Mouse (Mus musculus): ENCODE measurements around the gene Acot13. TPM values are rescaled to one million over a fixed set of nuclear protein-coding genes. Genes with fewer than 3 reads are reported as not detected.
A peak's percentile ranks its signal among the peaks of the same experiment; 100 is the strongest.

Acot13 gene
- total RNA-seq, 2 experiments from 2014 or later, result 50.9 to 57.6 TPM

DNA sequence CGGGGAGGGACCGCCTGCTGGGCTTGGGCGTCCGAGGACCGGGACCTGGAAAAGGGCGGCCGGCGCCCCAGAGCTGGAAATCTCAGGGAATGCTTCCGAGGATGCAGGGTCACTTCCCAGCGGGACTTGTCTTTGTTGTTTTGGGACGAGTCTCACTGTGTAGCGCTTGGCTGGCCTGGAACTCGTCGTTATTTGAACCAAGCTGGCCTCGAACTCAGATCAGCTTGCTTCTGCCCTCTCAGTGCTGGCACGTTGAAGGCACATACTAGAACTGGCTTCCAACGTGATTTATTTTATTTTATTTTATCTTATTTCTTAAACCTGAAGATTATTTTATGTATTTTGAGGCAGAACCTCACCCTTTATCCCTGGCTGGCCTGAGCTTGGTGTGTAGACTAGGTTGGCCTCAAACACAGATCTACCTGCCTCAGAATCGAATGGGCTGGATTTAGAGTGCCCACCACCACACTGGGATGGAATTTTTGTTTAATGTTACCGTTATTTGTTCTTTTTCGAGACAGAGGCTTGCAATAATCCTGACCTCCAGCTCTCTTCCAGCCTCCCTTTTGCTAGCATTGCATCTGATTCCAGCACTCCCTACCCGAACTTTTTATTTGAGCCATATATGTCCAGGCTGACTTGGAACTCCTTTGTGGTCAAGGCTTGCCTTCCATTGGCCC, 931 bp upstream of the Acot13 start:
- no peak for DNase-seq (ENCODE audit: low spot score in 2 of 2)

DNA sequence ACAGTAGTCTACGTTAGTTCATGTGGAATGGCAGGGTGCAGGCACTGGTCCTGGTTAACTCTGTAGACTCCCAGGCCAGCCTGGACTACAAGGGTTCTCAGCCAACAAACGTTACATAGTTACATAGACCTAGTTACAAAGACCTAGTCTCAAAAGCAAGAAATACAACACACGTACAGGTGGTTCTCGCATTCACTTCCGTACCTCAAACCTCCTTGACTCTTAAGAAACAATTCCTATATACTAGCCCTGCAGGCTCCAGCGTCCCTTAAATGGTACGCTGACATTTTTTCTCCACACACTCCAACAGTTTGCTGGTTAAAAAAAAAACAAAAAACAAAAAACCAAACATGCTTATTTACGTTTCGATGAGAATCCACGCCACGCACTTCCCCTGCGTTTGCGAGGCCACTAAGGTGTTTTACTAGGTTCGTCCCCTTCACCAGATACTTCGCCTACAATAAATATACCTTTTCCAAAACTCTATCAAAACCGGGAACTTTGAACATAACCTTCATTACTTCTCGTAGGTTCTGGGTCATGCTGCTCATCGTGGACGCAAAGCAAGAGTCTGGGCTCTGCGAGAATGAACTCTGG, 486 bp downstream of the Acot13 start:
- no peak for DNase-seq (ENCODE audit: low spot score in 2 of 2)

DNA sequence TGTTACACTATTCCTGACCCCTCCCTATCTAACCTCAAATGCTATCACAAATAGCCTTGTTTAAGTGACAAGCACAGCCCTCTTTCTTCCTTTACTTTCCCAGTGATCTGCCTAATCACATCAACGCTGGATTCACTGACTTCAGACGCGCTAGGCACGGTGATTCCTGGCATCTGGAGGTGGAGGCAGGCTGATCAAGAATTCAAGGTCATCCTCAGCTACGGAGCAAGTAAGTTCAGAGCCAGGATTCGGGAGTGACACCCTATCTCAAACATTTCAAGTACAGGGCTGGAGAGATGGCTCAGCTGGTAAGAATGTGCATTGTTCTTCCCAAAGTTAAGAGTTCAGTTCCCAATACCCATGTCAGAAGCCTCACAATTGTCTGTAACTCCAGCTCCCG, 5.2 kb downstream of the Acot13 start:
- DNase-seq (ENCODE audit: low spot score in 2 of 2), result no peak

DNA sequence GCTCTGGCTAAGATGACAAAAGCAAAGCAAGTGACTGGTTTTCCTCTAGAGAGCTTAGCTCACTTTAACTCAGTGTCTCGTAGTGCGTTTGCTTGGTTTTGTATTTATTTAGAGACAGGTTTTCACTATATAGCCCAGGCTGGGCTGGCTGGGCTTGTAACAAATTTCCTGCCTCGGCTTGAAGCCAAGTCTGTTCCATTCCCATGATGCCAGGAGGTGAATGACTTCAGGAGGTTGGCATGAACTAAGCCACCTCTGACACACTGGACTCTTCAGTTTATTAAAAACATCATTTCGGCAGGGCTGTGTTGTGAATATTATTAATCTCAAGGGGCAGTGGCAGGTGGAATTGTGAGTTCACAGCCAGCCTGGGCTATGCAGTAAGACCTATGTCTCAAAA, 5.8 kb downstream of the Acot13 start:
- DNase-seq (ENCODE audit: low spot score in 2 of 2), result no peak

DNA sequence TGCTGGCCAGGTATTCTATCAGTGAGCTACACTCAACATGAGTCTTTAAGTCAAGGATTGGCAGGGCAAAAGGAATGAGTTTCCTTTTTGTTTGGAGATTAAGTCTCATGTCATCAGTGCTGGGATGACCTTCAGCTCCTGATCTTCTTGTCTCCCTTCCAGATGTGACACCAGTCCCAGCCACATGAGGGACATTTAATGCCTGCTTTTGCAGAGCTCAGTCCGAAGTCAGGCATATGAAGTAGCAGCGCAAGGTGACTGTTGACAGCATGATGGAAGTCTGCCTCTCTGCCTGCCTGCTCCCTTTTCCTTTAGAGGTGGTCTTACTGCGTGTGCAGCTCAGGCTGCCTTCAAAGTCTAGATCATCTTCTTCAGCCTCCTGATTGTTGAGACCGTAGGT, 6.7 kb downstream of the Acot13 start:
- DNase-seq (ENCODE audit: low spot score in 2 of 2), result no peak

DNA sequence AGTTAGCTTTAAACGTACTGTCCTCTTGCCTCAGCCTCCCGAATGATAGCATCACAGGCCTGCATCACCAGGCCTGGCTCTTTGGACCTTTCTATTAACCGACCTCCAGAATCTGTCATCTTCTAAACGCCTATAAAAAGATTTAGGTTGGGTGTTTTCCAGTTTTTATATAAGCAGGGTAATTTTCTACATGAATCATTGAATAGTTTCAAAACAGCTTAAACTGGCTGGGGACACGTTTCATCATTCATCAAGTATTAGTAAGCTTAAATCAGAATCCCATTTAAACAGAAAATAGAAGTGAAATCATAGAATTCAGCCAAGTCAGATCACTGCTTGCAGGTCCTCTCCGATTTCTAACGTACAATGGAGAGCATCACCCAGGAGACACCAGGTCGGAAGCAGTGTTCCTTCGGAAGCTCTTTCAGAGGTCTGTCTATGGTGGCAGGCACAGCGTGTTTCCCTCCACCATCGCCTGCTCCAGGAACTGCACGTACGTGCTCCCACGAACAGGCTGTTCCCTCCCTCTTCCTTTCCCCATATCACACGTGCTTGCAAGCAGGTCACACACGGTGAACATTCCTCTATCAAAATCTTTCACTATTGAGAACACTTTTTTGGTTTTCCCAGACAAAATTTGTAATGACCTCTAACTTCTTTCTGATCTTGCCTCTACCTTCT, 8.5 kb downstream of the Acot13 start:
- no peak for DNase-seq (ENCODE audit: low spot score in 2 of 2)

DNA sequence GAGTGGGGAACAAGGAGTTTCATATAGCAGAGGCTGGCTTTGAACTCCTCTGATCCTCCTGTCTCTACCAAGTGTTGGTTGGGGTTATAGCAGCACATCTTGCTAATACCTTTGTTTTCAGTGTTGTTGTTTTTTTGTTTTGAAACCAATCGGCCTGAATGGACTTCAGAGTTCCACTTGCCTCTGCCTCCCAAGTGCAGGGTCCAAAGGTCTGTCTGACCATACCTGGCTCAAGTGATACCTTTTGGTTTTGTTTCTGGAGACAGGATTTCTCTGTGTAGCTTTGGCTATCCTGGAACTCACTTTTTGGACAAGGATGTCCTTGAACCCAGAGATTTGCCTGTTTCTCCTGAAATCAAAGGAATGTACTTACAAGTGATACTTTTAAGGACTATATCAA, 11.4 kb downstream of the Acot13 start:
- DNase-seq (ENCODE audit: low spot score in 2 of 2), result no peak

DNA sequence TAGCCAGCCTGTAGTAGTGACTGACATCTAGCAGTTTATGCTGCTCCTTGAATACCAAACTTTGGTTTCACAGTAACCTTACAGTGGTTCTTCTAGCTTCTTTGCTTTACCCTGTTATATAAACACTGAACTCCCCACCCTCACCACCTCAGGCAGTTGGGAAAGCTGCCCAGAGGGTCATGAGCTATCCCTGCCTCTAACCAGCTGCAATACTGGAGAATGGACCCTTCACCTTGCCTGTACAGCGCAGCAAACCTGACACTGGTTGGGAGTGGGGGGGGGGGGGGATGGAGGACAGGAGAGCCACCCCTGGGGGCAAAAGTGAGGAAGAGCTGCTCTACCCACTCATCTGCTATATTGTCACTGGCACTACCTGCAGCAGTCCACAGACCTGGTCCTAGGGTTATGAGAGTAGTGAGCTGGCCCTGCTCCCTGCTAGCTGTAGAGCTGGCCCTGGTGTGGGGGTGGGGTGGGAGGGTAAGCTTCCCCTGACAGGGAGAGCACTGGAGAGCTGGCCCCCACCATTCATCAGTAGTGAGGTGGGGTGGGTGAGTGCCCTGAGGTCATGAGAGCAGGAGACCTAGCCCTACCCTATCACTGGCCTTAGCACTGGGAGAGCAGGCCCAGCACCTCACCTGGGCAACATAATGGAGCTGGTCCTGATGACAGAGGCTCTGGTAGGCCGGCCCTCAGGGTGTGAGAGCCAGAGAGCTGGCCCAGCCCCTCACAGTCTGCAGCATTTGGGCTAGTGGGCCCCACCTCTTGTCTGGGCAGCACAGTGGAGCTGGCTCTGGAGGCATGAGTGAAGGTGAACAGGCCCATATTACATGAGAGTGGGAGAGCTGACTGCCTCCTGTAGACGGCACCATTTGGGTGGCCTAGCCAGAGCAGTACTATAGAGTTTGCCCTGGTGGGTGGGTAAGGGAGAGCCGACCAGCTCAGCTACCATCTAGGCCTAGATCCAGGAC, 14.9 kb downstream of the Acot13 start:
- peak in 1 of 2 experiments; percentile 11 for DNase-seq (ENCODE audit: low spot score in 2 of 2)

DNA sequence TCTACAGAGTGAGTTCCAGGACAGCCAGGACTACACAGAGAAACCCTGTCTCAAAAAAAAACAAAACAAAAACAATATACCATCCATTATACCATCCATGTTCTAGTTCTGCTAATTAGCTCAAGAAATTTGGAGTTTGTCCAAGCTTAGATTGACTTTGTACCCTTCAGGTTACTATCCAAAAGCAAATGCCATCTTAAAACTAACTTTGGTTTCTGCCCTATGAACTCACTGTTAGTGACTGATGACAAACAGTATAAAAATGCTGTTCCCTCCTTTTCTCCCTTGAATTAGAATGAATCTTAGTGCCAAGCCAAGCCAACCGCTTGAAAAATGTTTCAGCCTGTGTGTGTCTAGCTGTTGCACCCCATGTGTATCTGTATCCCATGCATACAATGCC, 16.7 kb downstream of the Acot13 start:
- no peak for DNase-seq (ENCODE audit: low spot score in 2 of 2)

DNA sequence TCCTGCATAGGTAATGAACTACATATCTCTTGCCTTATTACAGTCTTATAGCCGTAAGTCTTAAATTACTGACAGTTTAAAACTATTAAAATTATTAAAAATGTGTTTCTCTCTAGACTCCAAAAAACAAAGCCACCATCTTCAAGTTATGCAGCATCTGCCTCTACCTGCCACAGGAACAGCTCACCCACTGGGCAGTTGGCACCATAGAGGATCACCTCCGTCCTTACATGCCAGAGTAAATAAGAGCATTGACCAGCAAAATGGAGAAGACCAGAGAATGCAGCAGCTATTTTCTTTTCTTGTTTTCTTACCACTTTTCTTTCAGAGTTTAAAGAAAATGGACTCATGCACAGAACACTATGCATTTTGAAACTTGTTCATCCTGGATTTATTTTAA, 18.8 kb downstream of the Acot13 start:
- DNase-seq (ENCODE audit: low spot score in 2 of 2), result no peak

DNA sequence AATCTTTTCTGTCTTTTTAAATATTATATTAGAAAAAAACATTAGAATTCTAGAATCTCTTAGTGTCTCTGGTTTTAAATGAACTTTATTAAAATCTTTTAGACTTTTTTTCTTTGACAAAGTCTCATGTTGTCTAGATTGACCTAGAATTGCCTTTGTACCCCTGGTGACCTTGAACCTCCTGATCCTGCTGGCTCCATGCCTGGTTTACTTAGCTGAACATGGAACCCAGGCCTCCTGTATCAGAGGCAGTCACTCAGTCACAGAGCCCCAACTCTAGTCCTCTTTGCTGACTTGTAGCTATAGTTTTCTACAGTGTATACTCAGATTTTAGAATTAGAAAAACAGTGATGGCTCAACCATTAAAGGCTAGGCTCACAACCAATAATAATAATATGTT, 25.3 kb downstream of the Acot13 start:
- no peak for DNase-seq (ENCODE audit: low spot score in 2 of 2)

DNA sequence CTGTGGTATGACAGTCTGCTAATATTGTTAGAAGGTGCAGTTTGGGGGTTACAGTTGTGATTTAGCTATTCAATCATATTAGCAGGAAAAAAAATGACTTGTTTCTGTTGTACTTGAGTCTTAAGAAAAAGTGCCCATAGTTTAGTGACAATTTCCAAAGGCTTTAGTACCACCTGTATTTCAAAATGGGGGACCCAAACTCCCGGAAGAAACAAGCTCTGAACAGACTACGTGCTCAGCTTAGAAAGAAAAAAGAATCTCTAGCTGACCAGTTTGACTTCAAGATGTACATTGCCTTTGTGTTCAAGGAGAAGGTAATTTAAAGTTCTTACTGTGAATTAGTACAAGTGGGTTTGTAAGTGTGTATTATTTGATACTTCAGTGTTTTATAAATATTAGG, 28.1 kb downstream of the Acot13 start:
- DNase-seq (ENCODE audit: low spot score in 2 of 2), result no peak

DNA sequence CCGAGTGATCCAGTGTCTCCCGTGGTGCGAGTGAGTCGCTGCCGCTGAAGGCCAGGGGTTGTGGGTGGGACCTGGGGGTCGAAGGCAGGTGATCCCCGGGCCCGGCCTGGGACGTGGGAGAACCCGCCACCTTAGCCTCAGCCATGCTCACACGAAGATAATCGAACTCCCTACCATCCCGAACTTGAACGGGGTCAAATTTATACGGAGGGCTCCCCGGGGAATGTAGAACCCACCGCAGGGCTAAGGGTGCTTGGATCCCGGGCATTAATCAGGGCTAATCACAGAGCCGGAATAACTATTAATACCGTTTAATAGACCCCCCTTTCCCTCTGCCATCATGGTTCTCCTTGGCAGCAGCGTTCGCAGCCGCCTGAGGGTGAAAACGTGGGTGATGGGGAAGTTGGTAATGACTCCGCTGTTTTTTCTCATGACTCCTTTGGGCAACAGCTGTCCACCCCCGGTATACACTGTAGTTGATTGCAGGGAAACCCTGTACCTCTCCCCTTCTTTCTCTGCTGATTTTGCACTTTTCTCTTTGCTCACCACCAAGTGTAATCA, 29.1 kb downstream of the Acot13 start:
- peak in 1 of 2 experiments; percentile 17 for DNase-seq (ENCODE audit: low spot score in 2 of 2)

DNA sequence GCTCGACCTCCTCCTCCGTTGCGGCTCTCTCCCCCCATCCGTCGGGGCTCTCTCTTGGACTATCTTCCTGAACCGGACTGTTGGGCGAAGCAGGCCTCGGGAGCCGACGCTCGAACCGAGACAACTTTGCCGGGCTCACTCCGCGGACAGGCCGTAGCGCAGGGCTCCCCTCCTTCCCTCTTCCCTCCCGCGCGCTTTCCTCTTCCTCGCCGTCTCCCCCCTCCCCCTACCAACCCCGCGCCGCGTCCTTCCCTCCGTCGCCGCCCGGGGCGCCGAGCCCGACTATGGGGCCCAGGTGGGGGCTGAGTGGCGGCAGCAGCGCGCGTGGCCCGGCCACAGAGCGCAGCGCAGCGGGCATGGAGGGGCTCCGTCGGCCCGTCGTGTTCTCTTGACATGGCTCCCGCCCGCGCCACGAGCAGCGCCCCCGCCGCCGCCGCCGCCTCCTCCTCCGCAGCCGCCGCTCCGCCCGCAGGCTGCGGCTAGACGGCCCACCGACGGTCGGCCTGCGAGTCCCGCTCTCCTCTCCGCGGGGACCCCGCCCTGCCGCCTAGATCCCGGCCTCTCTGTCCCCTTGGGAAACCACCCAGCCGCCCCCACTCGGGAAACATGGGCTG, 29.9 kb downstream of the Acot13 start, which contains the start of gene BC005537:
Gene BC005537, plus strand, starts transcription at position 350 of the 614 bp plus-strand sequence.
- peak; percentile 40 to 67 for DNase-seq (ENCODE audit: low spot score in 2 of 2)

DNA sequence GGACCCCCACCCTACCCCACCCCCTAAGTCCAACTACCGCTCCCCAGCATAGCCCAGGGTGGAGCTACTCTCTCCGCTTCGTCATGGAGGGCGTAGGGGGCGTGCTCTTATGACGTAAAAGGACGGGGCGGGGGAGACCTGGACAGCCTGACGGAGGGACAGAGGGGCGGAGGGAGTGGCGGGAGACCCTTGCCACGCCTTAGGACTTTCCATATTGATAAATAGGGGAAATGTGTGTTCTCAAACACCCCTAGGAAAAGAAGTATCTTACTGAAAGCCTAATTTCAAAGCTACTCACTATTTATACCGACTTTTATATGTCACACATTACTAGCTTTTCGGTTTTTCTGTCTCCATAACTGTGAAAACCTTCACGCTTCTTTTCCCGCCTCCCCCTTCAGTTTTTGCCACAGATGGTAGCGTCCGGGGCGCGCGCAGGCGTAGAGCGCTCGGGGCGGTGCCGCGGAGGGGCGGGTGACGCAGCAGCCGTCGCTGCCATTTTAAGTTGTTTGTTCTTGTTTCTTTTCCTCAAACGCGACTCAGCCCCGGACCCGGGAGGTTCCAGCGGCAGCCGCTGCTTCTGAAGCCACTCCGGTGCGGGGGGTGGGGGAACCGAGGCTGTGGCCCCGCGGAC, 30.5 kb downstream of the Acot13 start:
- peak; percentile 90 to 94 for DNase-seq (ENCODE audit: low spot score in 2 of 2)

DNA sequence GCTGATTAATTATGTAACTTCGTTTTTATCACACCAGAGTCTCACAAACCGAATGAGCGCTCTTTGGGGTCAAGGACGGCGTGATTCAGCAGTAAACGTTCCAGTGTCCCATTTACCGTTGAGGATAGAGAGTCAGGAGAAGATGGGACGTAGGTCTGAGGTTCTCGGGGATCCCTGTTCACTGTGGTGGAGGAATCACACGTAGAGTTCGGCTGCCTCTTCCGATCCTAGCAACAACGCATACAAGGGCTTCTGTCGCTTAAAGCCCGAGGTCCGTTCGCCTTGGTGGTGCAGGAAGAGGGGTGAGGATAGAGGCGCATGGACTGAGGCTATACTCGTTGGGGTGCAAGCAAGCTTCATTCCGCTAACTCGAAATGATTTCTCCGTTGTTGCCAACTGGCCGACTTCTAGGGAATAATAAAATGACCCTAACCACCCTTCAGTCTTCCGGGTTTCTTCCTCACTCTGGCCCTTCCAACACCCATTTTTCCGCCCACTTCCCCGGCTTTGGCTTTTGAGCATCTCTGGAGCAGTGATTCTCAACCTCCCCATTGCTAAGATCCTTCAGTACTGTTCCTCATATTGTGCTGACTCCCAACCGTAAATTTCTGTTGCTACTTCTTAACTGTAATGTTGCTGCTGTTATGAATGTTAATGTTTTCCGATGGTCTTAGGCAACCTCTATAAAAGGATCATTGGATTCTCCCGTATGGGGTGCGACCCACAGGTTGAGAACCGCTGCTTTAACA, 31.2 kb downstream of the Acot13 start:
- DNase-seq (ENCODE audit: low spot score in 2 of 2), result peak in 1 of 2 experiments; percentile 31

DNA sequence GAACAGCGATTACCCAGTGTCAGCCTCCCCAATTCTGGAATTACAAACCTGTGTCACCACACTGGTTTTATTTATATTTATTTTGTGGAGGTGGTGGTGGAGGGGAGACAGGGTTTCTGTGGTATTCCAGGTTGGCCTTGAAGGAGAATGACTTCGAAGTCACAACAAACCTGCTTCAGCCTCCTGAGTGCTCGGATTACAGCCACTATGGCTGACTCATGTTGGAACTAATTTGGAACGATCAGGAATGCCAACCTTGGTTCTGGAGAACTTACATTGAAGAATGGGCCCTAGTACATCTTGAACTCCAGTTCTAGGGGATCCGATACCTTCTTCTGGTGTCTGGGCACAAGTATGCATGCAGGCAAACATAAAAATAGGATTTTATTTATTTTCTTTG, 32.0 kb downstream of the Acot13 start:
- no peak for DNase-seq (ENCODE audit: low spot score in 2 of 2)

DNA sequence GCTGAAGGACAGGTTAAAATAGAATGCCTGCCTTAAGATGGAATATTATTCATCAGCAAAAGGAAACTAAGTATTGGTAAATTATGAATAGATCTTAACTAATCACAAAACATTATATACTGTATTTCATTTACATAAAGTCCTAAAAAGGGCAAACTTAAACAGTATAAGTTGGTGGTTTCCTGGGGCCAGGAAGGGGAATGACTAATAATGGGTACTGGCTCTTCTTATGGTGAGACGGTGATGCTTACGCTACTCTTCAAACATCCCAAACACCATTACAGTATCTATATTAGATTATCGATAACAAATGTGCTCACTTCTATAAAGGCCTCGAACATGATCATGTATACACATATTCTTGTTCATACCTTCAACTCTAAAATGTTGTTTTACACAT, 32.7 kb downstream of the Acot13 start:
- DNase-seq (ENCODE audit: low spot score in 2 of 2), result no peak

DNA sequence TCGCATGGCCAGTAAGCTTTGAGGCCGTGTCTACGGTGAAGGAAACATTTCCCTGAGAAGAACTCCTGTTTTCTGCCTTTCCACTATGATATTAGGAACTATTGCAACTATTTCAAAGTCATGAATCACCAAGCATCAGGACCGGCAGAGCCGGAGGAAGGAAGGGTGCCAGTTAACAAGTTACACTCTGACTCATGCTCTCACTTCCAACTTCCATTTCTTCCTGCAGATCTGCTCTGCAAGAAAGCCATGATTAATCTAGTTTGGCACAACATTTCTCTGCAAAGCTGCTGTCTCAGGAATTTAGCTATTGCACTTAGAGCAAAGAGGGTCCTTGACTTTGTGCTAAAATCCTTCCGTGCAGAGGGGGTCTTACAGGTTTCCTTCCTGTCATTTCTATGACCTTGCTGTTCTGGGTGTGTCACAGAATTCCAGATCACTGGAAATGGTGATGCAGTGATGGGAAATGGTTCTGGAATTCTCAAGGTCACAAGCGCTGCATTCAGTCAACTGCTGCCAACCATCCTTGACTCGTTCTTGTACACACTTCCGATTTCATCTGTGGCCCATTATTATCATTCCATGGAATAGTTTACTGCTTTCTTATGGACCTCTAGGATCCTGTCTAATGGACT, 38.8 kb downstream of the Acot13 start:
- DNase-seq (ENCODE audit: low spot score in 2 of 2), result no peak
